Mouse (Mus musculus): Measurements from ENCODE around the gene Ap1b1.

DNA sequence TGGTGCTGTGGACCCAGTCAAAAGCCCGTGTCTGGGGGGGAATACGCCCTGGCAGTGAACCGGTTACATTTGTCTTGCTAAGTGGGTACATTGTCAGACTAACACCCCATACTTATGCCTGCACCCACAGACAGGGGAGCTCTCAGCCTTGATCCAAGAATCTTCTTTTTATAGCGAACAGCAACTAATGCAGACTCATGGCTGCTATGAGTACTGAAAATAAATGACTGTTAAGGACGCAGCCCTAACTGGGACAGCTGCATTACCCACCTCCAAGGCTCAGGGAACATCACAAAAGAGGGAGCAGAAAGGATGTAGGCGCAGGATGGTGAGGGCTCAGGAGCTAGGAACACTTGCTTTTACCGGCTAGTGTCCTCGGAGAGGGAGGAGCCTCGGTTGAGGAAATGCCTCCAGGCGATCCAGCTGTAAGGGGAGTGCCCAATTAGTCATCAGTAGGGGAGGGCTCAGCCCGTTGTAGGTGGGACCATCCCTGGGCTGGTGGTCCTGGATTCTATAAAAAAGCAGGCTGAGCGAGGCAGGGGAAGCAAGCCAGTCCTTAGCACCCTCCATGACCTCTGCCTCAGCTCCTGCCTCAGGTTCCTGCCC, 59.8 kb downstream of the Ap1b1 start:
- TF ChIP-seq CTCF (conservative IDR thresholded peaks at IDR 0.05; ENCODE audit: low read length) (no peak), POU5F1 (IDR thresholded peaks at IDR 0.05; ENCODE audit: borderline replicate concordance, low read length) (no peak)
